Mouse (Mus musculus): ENCODE data around the gene Atn1. TPM values are rescaled to one million over a fixed set of nuclear protein-coding genes. Genes with fewer than 3 reads are reported as not detected.

Atn1 gene
- polyA plus RNA-seq, 1 experiment from 2014 or later = 16.1 TPM

- ATAC-seq (ENCODE audit: borderline replicate concordance, extremely low read depth, low FRiP score, low TSS enrichment) = no peak
- Histone ChIP-seq H3K4me2 (0 out of 2 replicates have a peak overlapping the region, but pooled peaks have one; percentile 97), H3K27me3 (peaks cover 22% of the 10 kb centered on the region), H3K4me3 (no peak overlapping the region), H3K36me3 (no peaks in the 10 kb centered on the region), H3K27ac (no peak overlapping the region), H3K4me1 (peaks cover 21% of the 10 kb centered on the region), H3K9me3 (no peaks in the 10 kb centered on the region), H3K9ac (no peak overlapping the region)
- 48% methylated on average over 4 of the region's 4 CpGs for WGBS
Measured at GRCm38 (mm10) chr6:124767536-124767919, 11.2 kb upstream of the Atn1 start.

GRCm38 (mm10) chr6:124765951-124766350 is 9.6 kb upstream of the Atn1 start:
- Histone ChIP-seq H3K36me3 (no peaks in the 10 kb centered on the region), H3K4me1 (peaks cover 21% of the 10 kb centered on the region), H3K27ac (no peak overlapping the region), H3K4me3 (no peak overlapping the region), H3K9ac (no peak overlapping the region), H3K27me3 (peaks cover 22% of the 10 kb centered on the region), H3K9me3 (no peaks in the 10 kb centered on the region), H3K4me2 (no peak overlapping the region)
- ATAC-seq (ENCODE audit: borderline replicate concordance, extremely low read depth, low FRiP score, low TSS enrichment) = no peak
- WGBS = 85% methylated on average over 7 of the region's 7 CpGs

- WGBS = 5% methylated on average over 5 of the region's 5 CpGs
- no peak for ATAC-seq (ENCODE audit: borderline replicate concordance, extremely low read depth, low FRiP score, low TSS enrichment)
- Histone ChIP-seq H3K27me3 (peaks cover 3% of the 10 kb centered on the region; the same call in 1 of the 2 replicates), H3K4me1 (peaks cover 39% of the 10 kb centered on the region), H3K4me3 (peak overlapping the region; percentile 11), H3K27ac (peak overlapping the region; percentile 99), H3K9me3 (no peaks in the 10 kb centered on the region), H3K36me3 (no peaks in the 10 kb centered on the region), H3K4me2 (peak overlapping the region; percentile 79), H3K9ac (peak overlapping the region; percentile 92; the same call in 1 of the 2 replicates)
Measured at GRCm38 (mm10) chr6:124759259-124759658, 2.9 kb upstream of the Atn1 start.

GRCm38 (mm10) chr6:124758849-124759232 is 2.5 kb upstream of the Atn1 start:
- 52% methylated on average over 2 of the region's 2 CpGs for WGBS

GRCm38 (mm10) chr6:124757909-124758848 is 1.9 kb upstream of the Atn1 start:
- WGBS = 19% methylated on average over 5 of the region's 5 CpGs
- ATAC-seq (ENCODE audit: borderline replicate concordance, extremely low read depth, low FRiP score, low TSS enrichment) = peak; percentile 50; the same call in 1 of the 2 replicates
- H3K4me1 ChIP-seq = peaks cover 49% of the 10 kb centered on the region

More at GRCm38 (mm10) chr6:124758849-124759232, 2.5 kb upstream of the Atn1 start:
- H3K27ac ChIP-seq = peak overlapping the region; percentile 99
- peak overlapping the region; percentile 86 for H3K4me3 ChIP-seq
- H3K9ac ChIP-seq = peak overlapping the region; percentile 92; the same call in 1 of the 2 replicates
- peaks cover 43% of the 10 kb centered on the region for H3K4me1 ChIP-seq
- H3K27me3 ChIP-seq = peaks cover 3% of the 10 kb centered on the region; the same call in 1 of the 2 replicates
- no peak for ATAC-seq (ENCODE audit: borderline replicate concordance, extremely low read depth, low FRiP score, low TSS enrichment)
- H3K36me3 ChIP-seq = no peaks in the 10 kb centered on the region
- no peaks in the 10 kb centered on the region for H3K9me3 ChIP-seq
- peak overlapping the region; percentile 79 for H3K4me2 ChIP-seq

GRCm38 (mm10) chr6:124757351-124757880 is 1.1 kb upstream of the Atn1 start:
- H3K4me3 ChIP-seq = peak overlapping the region; percentile 86
- no peaks in the 10 kb centered on the region for H3K9me3 ChIP-seq
- peak overlapping the region; percentile 92 for H3K9ac ChIP-seq
- 0 out of 2 replicates have a peak, but pooled peaks cover 4% of the 10 kb centered on the region for H3K36me3 ChIP-seq
- no peak for ATAC-seq (ENCODE audit: borderline replicate concordance, extremely low read depth, low FRiP score, low TSS enrichment)
- H3K4me1 ChIP-seq = peaks cover 49% of the 10 kb centered on the region
- no peaks in the 10 kb centered on the region for H3K27me3 ChIP-seq
- peak overlapping the region; percentile 99 for H3K27ac ChIP-seq
- WGBS = 5% methylated on average over 5 of the region's 5 CpGs
- peak overlapping the region; percentile 79 for H3K4me2 ChIP-seq

More at GRCm38 (mm10) chr6:124757909-124758848, 1.9 kb upstream of the Atn1 start:
- Histone ChIP-seq H3K9ac (peak overlapping the region; percentile 92), H3K27ac (peak overlapping the region; percentile 99), H3K9me3 (no peaks in the 10 kb centered on the region), H3K4me3 (peak overlapping the region; percentile 86), H3K27me3 (no peaks in the 10 kb centered on the region), H3K36me3 (0 out of 2 replicates have a peak, but pooled peaks cover 1% of the 10 kb centered on the region), H3K4me2 (peak overlapping the region; percentile 79)

- Histone ChIP-seq H3K4me2 (peak overlapping the region; percentile 79), H3K36me3 (0 out of 2 replicates have a peak, but pooled peaks cover 4% of the 10 kb centered on the region), H3K9ac (peak overlapping the region; percentile 92), H3K4me1 (peaks cover 49% of the 10 kb centered on the region), H3K9me3 (no peaks in the 10 kb centered on the region), H3K27ac (peak overlapping the region; percentile 99), H3K27me3 (no peaks in the 10 kb centered on the region), H3K4me3 (peak overlapping the region; percentile 86)
- ATAC-seq (ENCODE audit: borderline replicate concordance, extremely low read depth, low FRiP score, low TSS enrichment) = peak; percentile 79
- whole genome bisulfite sequencing = 2% methylated on average over 44 of the region's 54 CpGs
Measured at GRCm38 (mm10) chr6:124756652-124757350, 477 bp upstream of the Atn1 start.

GRCm38 (mm10) chr6:124755306-124755705 is 1.0 kb downstream of the Atn1 start:
- 0 out of 2 replicates have a peak, but pooled peaks cover 4% of the 10 kb centered on the region for H3K36me3 ChIP-seq
- peak overlapping the region; percentile 79 for H3K4me2 ChIP-seq
- no peaks in the 10 kb centered on the region for H3K27me3 ChIP-seq
- H3K4me3 ChIP-seq = peak overlapping the region; percentile 86
- WGBS = 2% methylated on average over 3 of the region's 3 CpGs
- peak overlapping the region; percentile 99 for H3K27ac ChIP-seq
- no peaks in the 10 kb centered on the region for H3K9me3 ChIP-seq
- H3K4me1 ChIP-seq = peaks cover 49% of the 10 kb centered on the region
- peak overlapping the region; percentile 92 for H3K9ac ChIP-seq
- no peak for ATAC-seq (ENCODE audit: borderline replicate concordance, extremely low read depth, low FRiP score, low TSS enrichment)

GRCm38 (mm10) chr6:124753861-124754260 is 2.5 kb downstream of the Atn1 start:
- Histone ChIP-seq H3K4me3 (no peak overlapping the region), H3K4me2 (no peak overlapping the region), H3K27me3 (no peaks in the 10 kb centered on the region), H3K9ac (no peak overlapping the region), H3K36me3 (peaks cover 12% of the 10 kb centered on the region; the same call in 1 of the 2 replicates), H3K9me3 (no peaks in the 10 kb centered on the region), H3K4me1 (peaks cover 41% of the 10 kb centered on the region), H3K27ac (no peak overlapping the region)
- 78% methylated on average over 2 of the region's 2 CpGs for WGBS
- ATAC-seq (ENCODE audit: borderline replicate concordance, extremely low read depth, low FRiP score, low TSS enrichment) = no peak

- H3K27me3 ChIP-seq = no peaks in the 10 kb centered on the region
- peaks cover 37% of the 10 kb centered on the region for H3K36me3 ChIP-seq
- no peak for ATAC-seq (ENCODE audit: borderline replicate concordance, extremely low read depth, low FRiP score, low TSS enrichment)
- WGBS = 82% methylated on average over 8 of the region's 8 CpGs
- no peaks in the 10 kb centered on the region for H3K9me3 ChIP-seq
- H3K4me3 ChIP-seq = no peak overlapping the region
- H3K27ac ChIP-seq = no peak overlapping the region
- H3K9ac ChIP-seq = no peak overlapping the region
- peaks cover 36% of the 10 kb centered on the region for H3K4me1 ChIP-seq
- H3K4me2 ChIP-seq = no peak overlapping the region
Measured at GRCm38 (mm10) chr6:124750405-124750804, 5.9 kb downstream of the Atn1 start.

All from lung, embryonic 15.5 days (tissue).